23 mouse cellular contexts compared by ENCODE assay signal in the genomic region with DNA sequence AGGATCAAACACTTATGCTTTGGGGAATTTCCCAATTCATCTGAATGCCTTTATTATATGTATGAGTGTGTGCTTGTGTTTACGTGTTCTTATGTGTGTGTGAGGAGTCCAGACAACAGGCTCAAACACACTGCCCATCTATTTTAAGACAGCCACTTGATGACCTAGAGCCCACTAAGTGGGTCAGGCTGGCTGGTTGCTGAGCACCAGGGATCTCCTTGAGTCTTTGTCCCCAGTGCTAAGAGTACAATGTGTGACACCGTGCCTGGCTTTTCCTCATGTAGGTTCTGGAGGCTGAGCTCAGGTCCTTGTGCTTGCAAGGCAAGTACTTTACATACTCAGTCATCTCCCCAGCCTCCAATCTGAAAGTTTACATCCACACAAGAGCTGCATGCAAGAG. TPM values are rescaled to one million over a fixed set of nuclear protein-coding genes. Genes with fewer than 3 reads are reported as not detected.
"Had no signal": no experiment of that assay in that cellular context is flagged by ENCODE, and none has a peak within 500 bp of the region (broad histone marks: within the 10 kb centered on the region; RNA-seq: fewer than 3 reads in every experiment).

No protein-coding gene starts in this region.

- H3K9ac ChIP-seq: kidney, embryonic 15.5 days; limb, embryonic 13.5 days; liver, embryonic 12.5 days; liver, embryonic 15.5 days; lung, embryonic 15.5 days; neural tube, embryonic 12.5 days; neural tube, embryonic 15.5 days; stomach, embryonic 15.5 days had no signal

- H3K36me3 ChIP-seq: kidney, embryonic 15.5 days; limb, embryonic 10.5 days; limb, embryonic 13.5 days; liver, embryonic 12.5 days; liver, embryonic 15.5 days; lung, embryonic 15.5 days; neural tube, embryonic 12.5 days; neural tube, embryonic 15.5 days; stomach, embryonic 15.5 days had no signal

- H3K4me3 ChIP-seq: kidney, embryonic 15.5 days; limb, embryonic 10.5 days; limb, embryonic 13.5 days; liver, embryonic 12.5 days; liver, embryonic 15.5 days; lung, embryonic 15.5 days; neural tube, embryonic 12.5 days; neural tube, embryonic 15.5 days; stomach, embryonic 15.5 days had no signal

- H3K4me2 ChIP-seq: kidney, embryonic 15.5 days; limb, embryonic 13.5 days; liver, embryonic 12.5 days; liver, embryonic 15.5 days; lung, embryonic 15.5 days; midbrain, embryonic 11.5 days; neural tube, embryonic 12.5 days; neural tube, embryonic 15.5 days; stomach, embryonic 15.5 days had no signal

- ATAC-seq: liver, embryonic 12.5 days had no signal

- DNase-seq: kidney, postnatal 10 days; kidney, postnatal 36 days; liver; lung, adult 18-20 months; lung, postnatal 14 days; lung, postnatal 4 days; midbrain, embryonic 14.5 days; right cerebral cortex, adult 18-20 months; right cerebral cortex, postnatal 14 days; spleen, adult 18-20 months; thymus, postnatal 25 days had no signal

- H3K27me3 ChIP-seq: limb, embryonic 13.5 days; liver, embryonic 12.5 days; liver, embryonic 15.5 days; lung, embryonic 15.5 days; neural tube, embryonic 12.5 days; stomach, embryonic 15.5 days had no signal

- H3K27ac ChIP-seq: kidney, embryonic 15.5 days; limb, embryonic 10.5 days; limb, embryonic 13.5 days; liver, embryonic 12.5 days; liver, embryonic 15.5 days; lung, embryonic 15.5 days; neural tube, embryonic 12.5 days; neural tube, embryonic 15.5 days; stomach, embryonic 15.5 days had no signal

- H3K9me3 ChIP-seq: kidney, embryonic 15.5 days; limb, embryonic 10.5 days; limb, embryonic 13.5 days; liver, embryonic 12.5 days; liver, embryonic 15.5 days; lung, embryonic 15.5 days; neural tube, embryonic 12.5 days; neural tube, embryonic 15.5 days; stomach, embryonic 15.5 days had no signal

- H3K4me1 ChIP-seq: kidney, embryonic 15.5 days; limb, embryonic 13.5 days; liver, embryonic 12.5 days; liver, embryonic 15.5 days; lung, embryonic 15.5 days; neural tube, embryonic 12.5 days; neural tube, embryonic 15.5 days; stomach, embryonic 15.5 days had no signal

RNA-seq across cellular contexts. Expression of gene Cbln1, which starts 20.7 kb away (rescaled TPM):
- total RNA-seq: megakaryocyte progenitor cell, adult 5-6 weeks; megakaryocyte-erythroid progenitor cell, adult 5-6 weeks had no signal
- polyA plus RNA-seq: kidney, embryonic 15.5 days; liver, embryonic 12.5 days; liver, embryonic 15.5 days; lung, embryonic 15.5 days had no signal
